Mouse (Mus musculus) heart, postnatal 0 days (tissue): ENCODE measurements around the gene Qtrt2.

Experiments
- CTCF ChIP-seq: IDR thresholded peaks from 2 replicates; pipeline ENCODE4 v1.5.1; 2016; ENCODE audit warnings: antibody characterized with exemption, control low read depth, low read depth
- EP300 ChIP-seq: IDR thresholded peaks from 2 replicates; pipeline ENCODE4 v1.6.1; 2016; ENCODE audit warnings: antibody characterized with exemption, low read depth

DNA sequence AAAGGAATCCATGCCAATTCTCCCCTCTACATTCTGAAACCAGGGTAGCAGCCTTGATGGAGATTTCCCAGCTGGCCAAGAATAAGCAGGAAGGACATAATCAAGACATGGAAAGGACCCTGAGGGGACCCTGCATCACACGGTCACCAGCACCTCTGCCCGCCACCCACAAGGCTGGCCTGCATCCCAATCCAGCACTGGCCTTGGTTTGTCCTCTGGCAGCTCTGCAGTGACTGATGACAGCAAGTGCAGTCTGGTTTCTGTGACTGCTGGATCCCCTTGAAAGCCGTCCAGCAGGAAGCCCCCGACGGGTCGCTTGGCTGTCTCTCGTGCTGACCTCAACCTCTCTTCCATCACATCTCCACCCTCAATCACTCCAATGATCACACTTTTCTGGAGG lies 55.2 kb downstream of the Qtrt2 start:
- TF ChIP-seq EP300, result no peak
- no peak for TF ChIP-seq CTCF
